ENCODE assay signal across 7 mouse cellular contexts in the genomic region with DNA sequence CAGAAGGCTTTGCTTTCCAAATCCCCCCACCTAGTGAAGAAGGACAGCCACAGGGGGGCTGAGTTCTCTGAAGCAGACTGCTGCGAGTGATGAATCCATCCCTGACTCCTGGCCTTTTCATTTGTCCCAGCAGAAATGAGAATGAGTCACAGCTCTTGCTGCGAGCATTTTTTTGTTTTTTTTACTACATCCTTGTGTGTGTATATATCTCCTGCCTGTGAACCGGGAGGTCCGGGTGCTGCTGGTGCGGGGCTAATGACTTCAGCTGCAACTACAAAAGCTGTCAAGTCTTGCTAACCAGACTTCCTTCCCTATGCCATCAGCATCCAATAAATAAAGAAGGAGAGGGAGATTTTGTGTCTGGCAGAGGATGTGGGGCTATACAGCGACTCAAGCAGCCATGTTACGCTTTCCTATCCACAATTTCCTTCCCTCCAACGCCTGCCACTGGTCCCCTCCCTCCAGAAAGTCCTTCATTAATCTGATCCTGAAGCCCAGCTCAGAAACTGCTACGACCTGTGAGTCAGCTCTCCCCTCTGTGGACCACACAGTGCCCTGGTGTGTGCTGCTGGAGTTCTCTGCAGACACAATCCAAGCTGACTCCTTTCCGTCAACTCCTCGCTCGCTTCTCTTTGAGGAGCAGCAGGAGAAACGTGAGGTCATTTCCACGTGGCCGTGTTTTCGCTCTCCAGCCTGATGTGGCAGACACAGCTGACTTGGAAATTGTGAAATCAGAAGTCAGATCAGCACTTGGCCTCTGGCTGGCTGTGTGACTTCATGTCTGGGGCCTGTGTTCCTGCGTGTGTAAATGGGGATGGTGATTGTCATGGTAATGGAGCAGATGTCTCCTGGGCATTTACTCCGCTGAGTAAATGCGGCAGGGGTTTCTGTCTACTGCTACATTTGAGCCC. TPM values are rescaled to one million over a fixed set of nuclear protein-coding genes. Genes with fewer than 3 reads are reported as not detected.
DNase-seq lines count a peak whose midpoint lies in the region; ATAC-seq lines count a peak whose summit lies in the region.

No protein-coding gene starts in this region.

- peaks cover 3% of the 10 kb centered on the region; the same call in 1 of the 2 replicates for H3K4me1 ChIP-seq in embryonic facial prominence, embryonic 11.5 days (ENCODE audit: control insufficient read depth, insufficient read depth, low read length)
- peaks cover 25% of the 10 kb centered on the region for H3K4me1 ChIP-seq in heart, embryonic 10.5 days
- H3K4me1 ChIP-seq in megakaryocyte, embryonic 14.5 days, result peaks cover 28% of the 10 kb centered on the region

- H3K9me3 ChIP-seq in embryonic facial prominence, embryonic 11.5 days (replicated peaks; ENCODE audit: control insufficient read depth, low read length), result no peaks in the 10 kb centered on the region
- no peaks in the 10 kb centered on the region for H3K9me3 ChIP-seq in heart, embryonic 10.5 days
- H3K9me3 ChIP-seq in megakaryocyte, embryonic 14.5 days, result no peaks in the 10 kb centered on the region

- peak overlapping the region; percentile 25; the same call in 1 of the 2 replicates for H3K9ac ChIP-seq in embryonic facial prominence, embryonic 11.5 days (replicated peaks; ENCODE audit: low read length)

- H3K36me3 ChIP-seq in embryonic facial prominence, embryonic 11.5 days (replicated peaks; ENCODE audit: control insufficient read depth, insufficient read depth, low read depth, low read length), result no peaks in the 10 kb centered on the region
- no peaks in the 10 kb centered on the region for H3K36me3 ChIP-seq in heart, embryonic 10.5 days
- H3K36me3 ChIP-seq in megakaryocyte, embryonic 14.5 days (replicated peaks; ENCODE audit: low read length), result no peaks in the 10 kb centered on the region

- H3K4me2 ChIP-seq in embryonic facial prominence, embryonic 11.5 days (ENCODE audit: low read depth, low read length), result no peak overlapping the region; the same call in 1 of the 2 replicates

- H3K27me3 ChIP-seq in embryonic facial prominence, embryonic 11.5 days (ENCODE audit: control insufficient read depth, insufficient read depth, low read length), result no peaks in the 10 kb centered on the region
- H3K27me3 ChIP-seq in heart, embryonic 10.5 days (ENCODE audit: insufficient read depth, poor library complexity, severe bottlenecking), result no peaks in the 10 kb centered on the region
- H3K27me3 ChIP-seq in megakaryocyte, embryonic 14.5 days (replicated peaks), result peaks cover 28% of the 10 kb centered on the region

- 38% methylated on average over 19 of the region's 19 CpGs for whole genome bisulfite sequencing in embryonic facial prominence, embryonic 11.5 days
- WGBS in heart, embryonic 10.5 days, result 32% methylated on average over 19 of the region's 19 CpGs

- H3K27ac ChIP-seq in embryonic facial prominence, embryonic 11.5 days (replicated peaks; ENCODE audit: low read depth, low read length), result peak overlapping the region; percentile 59; the same call in 1 of the 2 replicates
- H3K27ac ChIP-seq in heart, embryonic 10.5 days, result peak overlapping the region; percentile 69

- 0 out of 2 replicates have a peak, but pooled peaks have one; percentile 40 for ATAC-seq in embryonic facial prominence, embryonic 11.5 days (replicated peaks; ENCODE audit: insufficient number of reproducible peaks, low FRiP score, low TSS enrichment, low read depth)

- no peak overlapping the region for H3K4me3 ChIP-seq in embryonic facial prominence, embryonic 11.5 days (ENCODE audit: low read depth, low read length)
- 0 out of 2 replicates have a peak overlapping the region, but pooled peaks have one; percentile 32 for H3K4me3 ChIP-seq in heart, embryonic 10.5 days
- H3K4me3 ChIP-seq in megakaryocyte, embryonic 14.5 days (replicated peaks), result peak overlapping the region; percentile 73

- peak; percentile 50 to 54 for DNase-seq in adrenal gland, adult 18-20 months (ENCODE audit: low spot score in 2 of 2)
- peak; percentile 50 for DNase-seq in embryonic facial prominence, embryonic 11.5 days (ENCODE audit: low spot score)
- DNase-seq in heart, embryonic 10.5 days (ENCODE audit: low spot score), result no peak
- DNase-seq in kidney, adult 8-10 months, result peak; percentile 11 to 20
- DNase-seq in urinary bladder, postnatal 36 days (ENCODE audit: low spot score in 2 of 2), result peak; percentile 34 to 77
- no peak for DNase-seq in spleen, postnatal 14 days (ENCODE audit: low spot score in 2 of 2)

RNA-seq across cellular contexts. Expression of a gene that starts 16.3 kb away (rescaled TPM):
- total RNA-seq in adrenal gland, adult 18-20 months (2021), result 10 to 100 TPM in 1 of 2 experiments, 1 to 10 TPM in 1; 9.4 to 12.7 TPM
- 15.5 and 21.7 TPM in 2 replicates for polyA plus RNA-seq in embryonic facial prominence, embryonic 11.5 days (2014; fragmentation: Nextera tagmentation; extraction: Ambion mirVana)
- polyA plus RNA-seq in heart, embryonic 10.5 days (2016; fragmentation: Nextera tagmentation; extraction: Ambion mirVana), result 10.9 and 13.2 TPM in 2 replicates
- 3.7 and 14.4 TPM in 2 replicates for polyA plus RNA-seq in megakaryocyte, embryonic 14.5 days (2012; ENCODE audit: insufficient read depth, low replicate concordance)

Comparison
In these comparisons a context has a peak if more than half of its experiments do, and no peak if none do; other contexts are left out.
1. DNase-seq: peak in adrenal gland, adult 18-20 months (2 of 2), embryonic facial prominence, embryonic 11.5 days (single experiment), kidney, adult 8-10 months (2 of 2) and urinary bladder, postnatal 36 days (2 of 2); none in heart, embryonic 10.5 days (single experiment) and spleen, postnatal 14 days (0 of 2).